Mouse (Mus musculus) forebrain, embryonic 16.5 days (tissue): ENCODE measurements around the gene Pemt. TPM values are rescaled to one million over a fixed set of nuclear protein-coding genes. Genes with fewer than 3 reads are reported as not detected.

Experiments used
- ATAC-seq: fragments of 200-750 bp; cut with Nextera tagmentation; 2 replicates; pipeline ENCODE4 v1.8.0; 2017; ENCODE audit warnings: mild to moderate bottlenecking, moderate library complexity
- H3K27ac ChIP-seq: fragments of 300-500 bp; sonication (generic); 2 replicates; pipeline ENCODE4 v1.5.1; 2014; ENCODE audit warnings: low read length, control low read depth
- H3K27me3 ChIP-seq: fragments of 300-500 bp; sonication (generic); replicated peaks from 2 replicates; pipeline ENCODE4 v1.6.1; 2014; ENCODE audit warnings: low read length; ENCODE audit not compliant: control insufficient read depth, insufficient read depth
- H3K36me3 ChIP-seq: fragments of 300-500 bp; sonication (generic); 2 replicates; pipeline ENCODE4 v1.6.1; 2014; ENCODE audit not compliant: control insufficient read depth, insufficient read depth
- H3K4me1 ChIP-seq: fragments of 300-500 bp; sonication (generic); replicated peaks from 2 replicates; pipeline ENCODE4 v1.6.1; 2014; ENCODE audit warnings: low read length; ENCODE audit not compliant: control insufficient read depth, insufficient read depth
- H3K4me2 ChIP-seq: fragments of 300-500 bp; sonication (generic); 2 replicates; pipeline ENCODE4 v1.6.1; 2014; ENCODE audit warnings: mild to moderate bottlenecking, low read length, control low read depth
- H3K4me3 ChIP-seq: fragments of 300-500 bp; sonication (generic); replicated peaks from 2 replicates; pipeline ENCODE4 v1.5.1; 2014; ENCODE audit warnings: mild to moderate bottlenecking, low read length, control low read depth
- H3K9ac ChIP-seq: fragments of 300-500 bp; sonication (generic); replicated peaks from 2 replicates; pipeline ENCODE4 v1.6.1; 2014; ENCODE audit warnings: low read depth, low read length, control low read depth
- H3K9me3 ChIP-seq: fragments of 300-500 bp; sonication (generic); 2 replicates; pipeline ENCODE4 v1.6.1; 2016; ENCODE audit warnings: low read length; ENCODE audit not compliant: control insufficient read depth
- WGBS: fragments of 180-500 bp; shearing (Covaris S2); extraction: QIAGEN DNeasy Blood & Tissue Kit; methylation state at CpG from one replicate; pipeline ENCODE4 v1.1.7; 2014; 5-methylcytosine and 5-hydroxymethylcytosine counted together
- polyA plus RNA-seq: library from polyadenylated mRNA; unstranded; fragments of >200 nt; fragmentation: Nextera tagmentation; extraction: Ambion mirVana; gene quantifications from 2 replicates; pipeline ENCODE4 v1.2.1, GENCODE M21; 2015

Pemt gene
- polyA plus RNA-seq, 1 experiment from 2014 or later = 7.9 TPM

DNA sequence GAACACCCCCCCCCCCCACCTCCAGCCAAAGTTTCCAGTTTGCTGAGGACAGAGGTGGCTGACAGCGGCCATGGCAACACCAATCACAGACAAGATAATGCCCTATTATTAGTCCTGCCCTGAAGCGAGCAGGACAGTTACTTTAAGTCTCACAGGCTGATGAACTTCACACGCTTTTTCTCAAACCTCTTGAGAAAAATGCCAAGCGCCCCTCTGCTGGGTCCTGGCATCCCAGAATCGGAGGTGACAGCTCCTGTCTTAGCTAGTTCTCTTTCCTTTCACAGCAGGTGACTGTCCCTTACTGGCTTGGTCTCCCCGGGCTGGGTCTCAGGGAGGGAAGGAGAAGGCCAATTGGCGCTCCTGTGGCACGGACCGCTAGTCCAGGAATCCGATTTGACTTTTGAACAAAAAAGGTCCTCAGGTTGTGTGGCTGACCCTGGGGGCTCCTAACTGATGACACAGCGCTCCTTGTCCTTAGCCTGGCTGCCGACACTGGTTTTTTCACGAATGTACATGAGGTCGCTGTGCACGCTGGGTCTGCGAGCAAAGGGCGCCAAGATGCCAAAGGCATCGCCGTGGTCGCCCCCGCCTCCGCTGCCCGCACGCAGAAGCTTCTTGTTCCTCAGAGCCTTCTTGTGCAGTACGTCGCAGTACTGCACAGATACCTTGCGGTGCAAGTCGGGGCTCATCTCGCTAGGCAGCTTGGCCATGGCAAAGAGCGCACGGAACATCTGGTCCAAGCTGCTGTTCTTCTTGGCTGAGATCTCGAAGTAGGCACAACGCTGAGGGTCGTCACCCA, 82.7 kb downstream of the Pemt start:
- Histone ChIP-seq H3K27ac (no peak overlapping the region), H3K27me3 (peaks cover 14% of the 10 kb centered on the region), H3K4me3 (peak overlapping the region; percentile 46), H3K9ac (no peak overlapping the region), H3K4me1 (peaks cover 20% of the 10 kb centered on the region), H3K36me3 (peaks cover 10% of the 10 kb centered on the region; the same call in 1 of the 2 replicates), H3K4me2 (peak overlapping the region; percentile 92), H3K9me3 (no peaks in the 10 kb centered on the region)
- ATAC-seq = no peak
- WGBS = 6% methylated on average over 34 of the region's 34 CpGs

- Histone ChIP-seq H3K4me3 (no peak overlapping the region), H3K27ac (no peak overlapping the region), H3K9ac (no peak overlapping the region), H3K27me3 (peaks cover 14% of the 10 kb centered on the region), H3K36me3 (peaks cover 10% of the 10 kb centered on the region; the same call in 1 of the 2 replicates), H3K9me3 (no peaks in the 10 kb centered on the region), H3K4me1 (peaks cover 20% of the 10 kb centered on the region), H3K4me2 (no peak overlapping the region)
- 75% methylated on average over 3 of the region's 3 CpGs for WGBS
- ATAC-seq = no peak
Observed at GRCm38 (mm10) chr11:59962590-59962989, 83.7 kb downstream of the Pemt start.

DNA sequence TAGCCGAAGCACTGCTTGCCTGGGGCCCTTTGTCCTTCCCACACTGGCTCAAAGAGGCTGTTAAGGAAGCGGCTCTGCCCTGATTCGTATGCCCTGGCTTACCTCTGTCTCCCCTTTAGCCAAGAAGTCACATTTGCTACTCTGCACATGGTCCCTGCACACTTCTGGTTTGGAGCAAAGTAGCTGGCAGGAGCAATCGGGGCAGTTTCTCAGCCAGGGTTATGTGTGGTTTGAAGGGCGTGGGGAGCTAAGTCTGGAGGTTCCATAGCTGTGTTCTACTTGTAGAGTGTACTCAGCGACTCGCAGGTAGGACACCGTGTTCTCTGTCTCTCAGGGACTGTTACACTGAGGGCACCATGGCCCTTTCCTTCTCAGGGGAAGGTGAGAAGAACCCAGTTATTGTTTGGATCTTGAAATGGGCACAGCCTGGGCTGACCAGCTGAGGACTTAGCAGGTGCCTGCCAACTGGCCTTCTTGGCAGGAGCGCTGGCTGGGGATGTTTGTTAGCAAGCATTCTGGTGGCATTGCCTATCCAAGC, 84.9 kb downstream of the Pemt start:
- no peak overlapping the region for H3K4me3 ChIP-seq
- no peak overlapping the region for H3K27ac ChIP-seq
- 89% methylated on average over 9 of the region's 9 CpGs for WGBS
- H3K9me3 ChIP-seq = no peaks in the 10 kb centered on the region
- no peak for ATAC-seq
- H3K4me1 ChIP-seq = peaks cover 20% of the 10 kb centered on the region
- peaks cover 10% of the 10 kb centered on the region; the same call in 1 of the 2 replicates for H3K36me3 ChIP-seq
- peaks cover 14% of the 10 kb centered on the region for H3K27me3 ChIP-seq
- H3K4me2 ChIP-seq = no peak overlapping the region
- no peak overlapping the region for H3K9ac ChIP-seq

GRCm38 (mm10) chr11:59960476-59961337, 85.6 kb downstream of the Pemt start:
- Histone ChIP-seq H3K9me3 (no peaks in the 10 kb centered on the region), H3K4me2 (no peak overlapping the region), H3K9ac (no peak overlapping the region), H3K4me1 (peaks cover 20% of the 10 kb centered on the region), H3K27me3 (peaks cover 14% of the 10 kb centered on the region), H3K36me3 (peaks cover 10% of the 10 kb centered on the region; the same call in 1 of the 2 replicates), H3K27ac (no peak overlapping the region), H3K4me3 (no peak overlapping the region)
- 90% methylated on average over 20 of the region's 20 CpGs for WGBS
- ATAC-seq = no peak

GRCm38 (mm10) chr11:59959453-59959852, 86.8 kb downstream of the Pemt start:
- H3K9ac ChIP-seq = no peak overlapping the region
- no peak overlapping the region for H3K4me2 ChIP-seq
- H3K27me3 ChIP-seq = peaks cover 9% of the 10 kb centered on the region
- no peak overlapping the region for H3K27ac ChIP-seq
- no peaks in the 10 kb centered on the region for H3K9me3 ChIP-seq
- H3K36me3 ChIP-seq = peaks cover 10% of the 10 kb centered on the region; the same call in 1 of the 2 replicates
- no peak for ATAC-seq
- peaks cover 11% of the 10 kb centered on the region for H3K4me1 ChIP-seq
- H3K4me3 ChIP-seq = no peak overlapping the region
- 81% methylated on average over 4 of the region's 4 CpGs for WGBS

- H3K27ac ChIP-seq = no peak overlapping the region
- 80% methylated on average over 6 of the region's 6 CpGs for WGBS
- no peaks in the 10 kb centered on the region for H3K27me3 ChIP-seq
- no peak overlapping the region for H3K4me2 ChIP-seq
- peaks cover 8% of the 10 kb centered on the region; the same call in 1 of the 2 replicates for H3K36me3 ChIP-seq
- H3K4me1 ChIP-seq = no peaks in the 10 kb centered on the region
- no peaks in the 10 kb centered on the region for H3K9me3 ChIP-seq
- ATAC-seq = no peak
- no peak overlapping the region for H3K4me3 ChIP-seq
- no peak overlapping the region for H3K9ac ChIP-seq
Observed at GRCm38 (mm10) chr11:59956749-59957148, 89.5 kb downstream of the Pemt start.

GRCm38 (mm10) chr11:59952892-59953291, 93.4 kb downstream of the Pemt start:
- no peaks in the 10 kb centered on the region for H3K36me3 ChIP-seq
- no peak overlapping the region for H3K27ac ChIP-seq
- no peak for ATAC-seq

DNA sequence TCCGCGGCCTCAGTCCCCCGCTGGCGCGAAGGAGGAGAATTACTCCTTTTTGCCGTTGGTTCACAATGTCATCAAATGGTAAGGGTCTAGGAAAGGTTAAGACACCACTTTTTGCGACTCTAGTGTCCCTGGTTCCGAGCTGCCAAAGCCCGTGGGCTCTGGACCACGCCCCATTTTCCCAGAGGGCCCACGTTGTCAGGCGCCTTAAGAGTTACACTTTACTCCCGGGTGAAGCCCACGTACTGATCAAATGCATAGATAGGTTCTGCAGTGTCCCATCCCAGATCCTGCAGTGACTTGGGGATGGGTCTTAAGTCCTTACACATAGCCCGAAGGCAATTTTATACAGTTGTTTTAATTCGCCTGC, 97.9 kb downstream of the Pemt start:
- peak; percentile 47 for ATAC-seq
- Histone ChIP-seq H3K4me3 (peak overlapping the region; percentile 73), H3K9me3 (no peaks in the 10 kb centered on the region), H3K27ac (peak overlapping the region; percentile 68), H3K4me1 (peaks cover 16% of the 10 kb centered on the region), H3K9ac (peak overlapping the region; percentile 88), H3K27me3 (no peaks in the 10 kb centered on the region), H3K36me3 (no peaks in the 10 kb centered on the region), H3K4me2 (peak overlapping the region; percentile 60)
- WGBS = 4% methylated on average over 16 of the region's 16 CpGs

More at GRCm38 (mm10) chr11:59952892-59953291, 93.4 kb downstream of the Pemt start:
- Histone ChIP-seq H3K9ac (no peak overlapping the region), H3K4me1 (peaks cover 10% of the 10 kb centered on the region), H3K27me3 (no peaks in the 10 kb centered on the region), H3K9me3 (no peaks in the 10 kb centered on the region), H3K4me3 (no peak overlapping the region), H3K4me2 (no peak overlapping the region)
- WGBS = 93% methylated on average over 14 of the region's 14 CpGs
